Mouse (Mus musculus): ENCODE results near the gene Spns1.

GRCm38 (mm10) chr7:126323729-126324128, 53.5 kb downstream of the Spns1 start:
- TF ChIP-seq FLI1 (IDR thresholded peaks at IDR 0.05; ENCODE audit: low read length) (no peak), GATA1 (IDR thresholded peaks at IDR 0.05; ENCODE audit: borderline replicate concordance, low read length) (no peak)

Measured in megakaryocyte, embryonic 14.5 days (primary cell).